Mouse (Mus musculus) kidney, adult 2 months (tissue): ENCODE results near the gene Sik2.

Experiments used
- CTCF ChIP-seq: fragments of 200-500 bp; conservative IDR thresholded peaks from 2 replicates; pipeline ENCODE4 v1.5.1; 2011; ENCODE audit warnings: low read depth, mild to moderate bottlenecking, control low read depth, low read length, moderate library complexity, mixed read lengths; ENCODE audit not compliant: insufficient read depth, insufficient read length
- POLR2A ChIP-seq: fragments of 200-500 bp; IDR thresholded peaks from one replicate; pipeline ENCODE4 v1.6.1; 2011; ENCODE audit warnings: low read depth, low read length, control low read depth

DNA sequence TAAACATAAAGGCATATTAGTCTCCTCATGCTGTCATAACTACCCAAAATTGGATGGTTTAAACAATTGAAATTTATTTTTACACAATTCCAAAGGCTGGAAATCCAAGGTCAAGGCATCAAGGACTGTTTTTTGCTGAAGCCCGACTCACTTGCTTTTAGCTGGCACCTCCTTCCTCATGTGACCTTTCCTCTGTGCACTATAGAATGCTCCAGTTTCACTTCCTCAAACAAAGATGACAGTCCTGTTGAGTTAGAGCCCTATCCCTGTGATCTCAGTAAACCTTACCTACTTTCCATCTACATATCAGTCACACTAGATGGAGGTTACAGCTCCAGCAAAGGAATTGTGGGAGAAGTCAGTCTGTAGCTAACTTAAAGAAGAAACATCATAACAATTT lies 21.3 kb upstream of the Sik2 start:
- TF ChIP-seq CTCF (no peak), POLR2A (no peak)
